Mouse (Mus musculus) mammary gland, adult 2 months (tissue): ENCODE measurements around the gene Snw1. TPM values are rescaled to one million over a fixed set of nuclear protein-coding genes. Genes with fewer than 3 reads are reported as not detected.

Source experiments
- polyA plus RNA-seq: library from polyadenylated mRNA; depleted of rRNA; stranded (reverse); fragments of >200 nt; gene quantifications from 2 replicates; pipeline ENCODE4 v1.2.3, GENCODE M21; 2012; ENCODE audit warnings: low replicate concordance; rRNA removed

Snw1 gene
- 6.1 and 12.5 TPM in 2 replicates for polyA plus RNA-seq

DNA sequence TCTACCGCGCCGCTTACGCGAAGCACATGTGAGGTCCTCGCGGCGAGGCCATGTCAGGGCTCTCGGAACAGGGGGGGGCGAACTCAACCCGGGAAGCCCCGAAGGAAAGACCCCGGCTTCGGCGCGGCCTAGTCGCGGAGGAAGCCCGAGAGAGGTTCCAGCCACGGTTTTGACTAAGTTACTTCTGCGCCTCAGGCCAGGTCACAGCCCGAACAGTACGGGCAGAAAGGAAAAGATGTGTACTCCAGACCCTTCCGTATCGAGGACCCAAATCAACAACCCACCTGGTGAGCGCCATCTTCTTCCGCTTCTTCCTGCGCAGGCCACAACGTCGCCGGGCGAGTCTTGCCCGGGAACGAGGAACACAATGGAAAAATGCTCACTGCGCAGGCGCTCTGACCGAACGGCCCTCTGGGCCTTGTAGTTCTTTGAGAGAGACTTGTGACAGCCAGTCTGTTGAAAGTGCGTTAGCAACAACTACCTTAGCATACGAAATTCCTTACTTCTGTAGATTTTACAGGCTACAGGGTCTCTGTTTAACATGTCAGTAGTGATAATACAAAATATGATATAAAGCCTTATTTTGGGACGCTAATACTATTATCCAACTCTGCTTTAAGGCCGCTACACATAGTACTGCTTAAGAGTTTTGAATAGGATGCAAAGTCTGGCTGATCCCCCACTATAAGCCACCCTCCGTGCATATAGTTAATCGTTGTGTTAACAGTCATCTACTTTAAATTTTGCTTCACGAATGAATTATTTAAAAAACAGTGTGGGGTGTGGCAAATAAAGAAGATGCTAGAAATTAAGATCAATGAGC, at the start of gene Snw1:
Snw1 (minus strand) TSS at position 311 of the 823 bp plus-strand sequence.

DNA sequence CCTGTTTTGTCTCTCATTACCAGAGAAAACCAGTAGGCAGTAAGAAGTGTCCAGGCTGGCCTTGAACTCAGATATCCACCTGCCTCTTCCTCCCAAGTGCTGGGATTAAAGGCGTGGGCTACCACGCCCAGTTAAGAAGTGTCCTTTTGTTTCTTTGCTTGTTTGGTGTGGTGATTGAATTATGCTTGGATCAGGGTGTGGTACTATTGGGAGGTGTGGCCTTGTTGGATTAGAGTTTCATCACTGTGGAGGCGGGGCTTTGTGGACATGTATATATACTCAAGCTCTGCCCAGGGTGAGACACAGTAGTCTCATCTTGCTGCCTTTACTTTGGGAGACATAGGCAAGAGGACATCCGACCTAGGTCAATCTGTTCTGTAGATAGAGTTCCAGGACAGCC, 41.9 kb upstream of the Snw1 start, which contains the start of gene Gm8300:
Gm8300 (plus strand) TSS at position 301 of the 400 bp plus-strand sequence.

DNA sequence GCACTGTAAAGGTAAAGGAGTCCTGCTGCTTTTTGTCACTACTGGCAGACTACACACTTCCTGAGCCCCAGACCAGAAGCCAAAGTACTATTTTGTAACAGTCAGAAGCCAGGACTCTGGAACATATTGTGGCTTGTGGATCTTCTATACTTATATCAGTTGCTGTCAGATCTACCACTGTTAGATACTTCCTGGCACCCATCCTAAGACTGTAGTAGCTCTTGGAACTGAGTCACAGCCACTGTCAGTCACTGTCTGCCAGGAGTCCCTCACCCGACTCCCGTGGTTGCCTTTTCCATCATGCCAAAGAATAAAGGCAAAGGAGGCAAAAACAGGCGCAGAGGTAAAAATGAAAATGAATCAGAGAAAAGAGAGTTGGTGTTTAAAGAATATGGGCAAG, 22.3 kb upstream of the Snw1 start, which contains the start of gene Gm5788:
Gm5788 (plus strand) TSS at position 301 of the 400 bp plus-strand sequence.

DNA sequence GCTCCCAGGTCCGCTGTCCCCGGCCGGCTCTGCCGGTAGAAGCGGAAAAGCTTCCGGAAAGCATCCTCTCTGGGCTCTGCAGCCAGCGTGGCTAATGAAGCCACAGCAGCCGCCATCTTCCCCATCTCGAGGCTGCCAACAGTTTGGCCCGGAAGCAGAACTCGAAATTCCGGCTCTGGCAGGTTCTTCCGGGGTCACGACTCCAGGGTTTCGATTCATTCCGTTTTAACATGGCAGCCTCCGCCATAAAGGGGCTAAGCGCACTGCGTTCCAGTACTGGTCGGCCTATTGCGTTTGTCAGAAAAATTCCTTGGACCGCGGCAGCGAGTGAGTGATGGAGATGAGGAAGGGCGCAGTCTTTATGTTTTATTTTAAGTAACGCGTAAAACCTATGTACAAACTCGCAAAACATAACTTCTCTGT, 28.4 kb downstream of the Snw1 start, which contains the start of the genes Slirp and Alkbh1:
Slirp (plus strand) TSS at position 197 of the 423 bp plus-strand sequence.
Alkbh1 (minus strand) TSS at position 318 of the 423 bp plus-strand sequence.

Other genes starting within 250 kb of the Snw1 start
- 0.73 and 1.2 TPM in 2 replicates for gene Noxred1, start 233.5 kb downstream of the Snw1 start, polyA plus RNA-seq
- 21.4 and 56.2 TPM in 2 replicates for gene Vipas39, start 206.0 kb downstream of the Snw1 start, polyA plus RNA-seq
- gene Ahsa1, start 205.8 kb downstream of the Snw1 start, polyA plus RNA-seq = 34.0 and 47.0 TPM in 2 replicates
- 0.62 and 1.4 TPM in 2 replicates for gene Ism2, start 172.6 kb downstream of the Snw1 start, polyA plus RNA-seq
- gene Sptlc2, start 83.9 kb downstream of the Snw1 start, polyA plus RNA-seq = 6.3 and 12.0 TPM in 2 replicates
- 6.1 and 22.0 TPM in 2 replicates for gene Slirp, start 28.4 kb downstream of the Snw1 start, polyA plus RNA-seq
- 16.1 and 18.7 TPM in 2 replicates for gene Alkbh1, start 28.3 kb downstream of the Snw1 start, polyA plus RNA-seq
- not detected in 2 replicates for gene Gm5788, start 22.4 kb upstream of the Snw1 start, polyA plus RNA-seq
- not detected in 2 replicates for gene Gm8300, start 42.0 kb upstream of the Snw1 start, polyA plus RNA-seq
- gene Oog1, start 130.4 kb upstream of the Snw1 start, polyA plus RNA-seq = not detected in 2 replicates
- gene Gm4027, start 146.6 kb upstream of the Snw1 start, polyA plus RNA-seq = not detected in 2 replicates
- gene Gm16381, start 172.3 kb upstream of the Snw1 start, polyA plus RNA-seq = not detected in 2 replicates